Mouse (Mus musculus): ENCODE measurements around the gene Eprs. TPM values are rescaled to one million over a fixed set of nuclear protein-coding genes. Genes with fewer than 3 reads are reported as not detected.

Eprs gene
- total and polyA plus RNA-seq, 3 experiments: 208 to 234 (median 223) TPM

- in situ Hi-C loops (cut with MboI; ENCODE audit: low pct_ligation_motif_present, low pct_unique_long_range_greater_than_20kb, low sequenced_read_pairs) (no loop called here), dilution Hi-C loops (cut with MboI; ENCODE audit: extremely low pct_ligation_motif_present, extremely low pct_unique_long_range_greater_than_20kb, low sequenced_read_pairs) (no loop called here)
- no peaks in the 10 kb centered on the region for H3K9me3 ChIP-seq (replicated peaks; ENCODE audit: low read length)
- H3K4me3 ChIP-seq (replicated peaks in 1 of 3; ENCODE audit: low read depth in 2 of 3, low read length in 2 of 3, poor library complexity in 1 of 3): no peak overlapping the region
- peaks cover 14 to 23% of the 10 kb centered on the region in 2 experiments for H3K36me3 ChIP-seq (replicated peaks in 1 of 2; ENCODE audit: control insufficient read depth in 1 of 2, insufficient read depth in 1 of 2, low read length in 1 of 2)
- H3K4me2 ChIP-seq (ENCODE audit: insufficient read depth, low read depth, poor library complexity, severe bottlenecking): no peak overlapping the region
- H3K9ac ChIP-seq (ENCODE audit: insufficient read depth, low read depth): no peak overlapping the region
- TF ChIP-seq ZMIZ1 (IDR thresholded peaks at IDR 0.05; ENCODE audit: low read depth, low read length) (no peak), CHD1 (IDR thresholded peaks at IDR 0.05; ENCODE audit: low read depth, low read length) (no peak), CHD2 (IDR thresholded peaks at IDR 0.05; ENCODE audit: low read length) (no peak)
- H3K27me3 ChIP-seq (replicated peaks): no peaks in the 10 kb centered on the region
- peaks cover 7 to 12% of the 10 kb centered on the region in 2 experiments; a peak in 3 of 4 replicates for H3K4me1 ChIP-seq (ENCODE audit: control insufficient read depth in 1 of 2, insufficient read depth in 2 of 2)
- no peak overlapping the region for H3K27ac ChIP-seq (ENCODE audit: insufficient read depth, low read depth)
- no peaks in the 10 kb centered on the region for H3K79me2 ChIP-seq (replicated peaks; ENCODE audit: control insufficient read depth, extremely low read depth, insufficient read depth, poor library complexity, severe bottlenecking)
- no peak for DNase-seq (ENCODE audit: extremely low read depth)
These were observed 70.3 kb downstream of the Eprs start for GRCm38 (mm10) chr1:185433112-185433511.

GRCm38 (mm10) chr1:185438841-185439580 lies 76.2 kb downstream of the Eprs start:
- Histone ChIP-seq H3K27me3 (replicated peaks) (no peaks in the 10 kb centered on the region), H3K9ac (ENCODE audit: insufficient read depth, low read depth) (no peak overlapping the region), H3K4me2 (ENCODE audit: insufficient read depth, low read depth, poor library complexity, severe bottlenecking) (no peak overlapping the region), H3K4me3 (replicated peaks in 1 of 3; ENCODE audit: low read depth in 2 of 3, low read length in 2 of 3, poor library complexity in 1 of 3) (no peak overlapping the region), H3K9me3 (replicated peaks; ENCODE audit: low read length) (no peaks in the 10 kb centered on the region), H3K4me1 (ENCODE audit: control insufficient read depth in 1 of 2, insufficient read depth in 2 of 2) (peaks cover 7 to 12% of the 10 kb centered on the region in 2 experiments; a peak in 3 of 4 replicates), H3K36me3 (replicated peaks in 1 of 2; ENCODE audit: control insufficient read depth in 1 of 2, insufficient read depth in 1 of 2, low read length in 1 of 2) (no peaks in the 10 kb centered on the region), H3K27ac (ENCODE audit: insufficient read depth, low read depth) (no peak overlapping the region), H3K79me2 (replicated peaks; ENCODE audit: control insufficient read depth, extremely low read depth, insufficient read depth, poor library complexity, severe bottlenecking) (no peaks in the 10 kb centered on the region)
- DNase-seq (ENCODE audit: extremely low read depth): no peak
- in situ Hi-C loops (cut with MboI; ENCODE audit: low pct_ligation_motif_present, low pct_unique_long_range_greater_than_20kb, low sequenced_read_pairs): no loop called here
- dilution Hi-C loops (cut with MboI; ENCODE audit: extremely low pct_ligation_motif_present, extremely low pct_unique_long_range_greater_than_20kb, low sequenced_read_pairs): no loop called here
- no peak for TF ChIP-seq POLR2AphosphoS2 (IDR thresholded peaks at IDR 0.05; ENCODE audit: low read depth, low read length)
- peak in 1 of 2 experiments; percentile 26; a peak in 2 of 4 replicates for TF ChIP-seq CTCF (conservative IDR thresholded peaks at IDR 0.05 in 1 of 2, IDR thresholded peaks at IDR 0.05 in 1 of 2; ENCODE audit: low read depth in 2 of 2, low read length in 2 of 2)

- dilution Hi-C loops (cut with MboI; ENCODE audit: extremely low pct_ligation_motif_present, extremely low pct_unique_long_range_greater_than_20kb, low sequenced_read_pairs): no loop called here
These were observed 79.0 kb downstream of the Eprs start for GRCm38 (mm10) chr1:185441703-185442472.

More at GRCm38 (mm10) chr1:185441703-185442472, 79.0 kb downstream of the Eprs start:
- H3K4me1 ChIP-seq (ENCODE audit: control insufficient read depth in 1 of 2, insufficient read depth in 2 of 2): peaks cover under 1 to 6% of the 10 kb centered on the region in 2 experiments; a peak in 3 of 4 replicates
- no peak overlapping the region for H3K27ac ChIP-seq (ENCODE audit: insufficient read depth, low read depth)
- no peaks in the 10 kb centered on the region for H3K27me3 ChIP-seq (replicated peaks)
- in situ Hi-C loops (cut with MboI; ENCODE audit: low pct_ligation_motif_present, low pct_unique_long_range_greater_than_20kb, low sequenced_read_pairs): no loop called here
- H3K4me2 ChIP-seq (ENCODE audit: insufficient read depth, low read depth, poor library complexity, severe bottlenecking): no peak overlapping the region
- H3K9ac ChIP-seq (ENCODE audit: insufficient read depth, low read depth): no peak overlapping the region
- no peaks in the 10 kb centered on the region for H3K9me3 ChIP-seq (replicated peaks; ENCODE audit: low read length)
- no peaks in the 10 kb centered on the region for H3K36me3 ChIP-seq (replicated peaks in 1 of 2; ENCODE audit: control insufficient read depth in 1 of 2, insufficient read depth in 1 of 2, low read length in 1 of 2)
- no peak for DNase-seq (ENCODE audit: extremely low read depth)
- TF ChIP-seq JUND (conservative IDR thresholded peaks at IDR 0.05; ENCODE audit: low read depth, low read length) (no peak), ELF1 (IDR thresholded peaks at IDR 0.05; ENCODE audit: low read depth, low read length) (no peak), ZNF384 (IDR thresholded peaks at IDR 0.05; ENCODE audit: low read depth, low read length) (no peak), SIN3A (IDR thresholded peaks at IDR 0.05; ENCODE audit: low read length) (no peak), EP300 (IDR thresholded peaks at IDR 0.05; ENCODE audit: low read length) (no peak), CTCF (conservative IDR thresholded peaks at IDR 0.05 in 1 of 2, IDR thresholded peaks at IDR 0.05 in 1 of 2; ENCODE audit: low read depth in 2 of 2, low read length in 2 of 2) (no peak), MYC (IDR thresholded peaks at IDR 0.05; ENCODE audit: low read depth, low read length) (no peak), SMC3 (IDR thresholded peaks at IDR 0.05; ENCODE audit: low read depth, low read length) (no peak), MEF2A (IDR thresholded peaks at IDR 0.05; ENCODE audit: borderline replicate concordance, low read depth, low read length) (no peak)
- H3K79me2 ChIP-seq (replicated peaks; ENCODE audit: control insufficient read depth, extremely low read depth, insufficient read depth, poor library complexity, severe bottlenecking): no peaks in the 10 kb centered on the region
- H3K4me3 ChIP-seq (replicated peaks in 1 of 3; ENCODE audit: low read depth in 2 of 3, low read length in 2 of 3, poor library complexity in 1 of 3): no peak overlapping the region
